Mouse (Mus musculus): ENCODE measurements around the gene Plod1. TPM values are rescaled to one million over a fixed set of nuclear protein-coding genes. Genes with fewer than 3 reads are reported as not detected.

The Plod1 gene
- total RNA-seq (2017): 3.4 and 11.4 TPM in 2 replicates

DNA sequence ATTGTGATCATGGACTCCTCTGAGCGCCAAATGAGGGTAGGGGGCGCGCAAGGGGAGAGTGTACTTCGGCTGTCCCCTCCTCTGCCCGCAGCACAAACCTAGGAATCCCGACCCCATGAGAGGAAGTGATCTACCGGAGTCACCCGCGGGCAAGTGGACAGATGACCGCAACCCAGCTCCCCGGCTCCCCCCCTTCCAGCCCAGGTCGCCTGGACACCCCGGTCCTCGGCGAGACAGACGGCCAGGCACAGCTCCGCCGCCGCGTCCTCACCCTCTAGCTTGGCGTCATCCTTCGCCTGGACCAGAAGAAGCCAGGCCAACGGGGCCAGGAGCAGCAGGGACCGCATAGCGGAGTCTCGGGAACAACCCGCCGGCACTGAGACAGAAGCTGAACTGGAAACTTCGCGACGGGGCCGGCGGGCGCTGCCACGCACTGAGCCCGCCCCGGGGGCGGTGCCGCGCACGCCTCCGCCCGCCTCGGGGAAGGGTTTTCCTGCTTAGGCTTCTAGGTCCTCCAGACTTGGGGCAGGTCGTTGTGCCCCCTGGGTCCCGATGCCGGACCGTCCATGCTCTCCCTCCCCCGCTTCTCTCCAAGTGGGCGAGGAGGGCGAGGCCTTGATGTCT, at the start of gene Plod1:
Plod1 (minus strand) TSS at position 437 of the 624 bp plus-strand sequence.
- ATAC-seq (replicated peaks; ENCODE audit: low read depth, poor library complexity, severe bottlenecking): peak; percentile 67

- ATAC-seq (replicated peaks; ENCODE audit: low read depth, poor library complexity, severe bottlenecking): peak; percentile 85
Measured at GRCm38 (mm10) chr4:147985205-147986132, 48.9 kb upstream of the Plod1 start, which contains the start of gene Nppb. Gene Nppb (plus strand): TSS chr4:147985788.

- no peak for ATAC-seq (replicated peaks; ENCODE audit: low read depth, poor library complexity, severe bottlenecking)
Measured at GRCm38 (mm10) chr4:147979441-147979860, 42.9 kb upstream of the Plod1 start.

GRCm38 (mm10) chr4:147978391-147978790, 41.8 kb upstream of the Plod1 start:
- ATAC-seq (replicated peaks; ENCODE audit: low read depth, poor library complexity, severe bottlenecking): no peak

DNA sequence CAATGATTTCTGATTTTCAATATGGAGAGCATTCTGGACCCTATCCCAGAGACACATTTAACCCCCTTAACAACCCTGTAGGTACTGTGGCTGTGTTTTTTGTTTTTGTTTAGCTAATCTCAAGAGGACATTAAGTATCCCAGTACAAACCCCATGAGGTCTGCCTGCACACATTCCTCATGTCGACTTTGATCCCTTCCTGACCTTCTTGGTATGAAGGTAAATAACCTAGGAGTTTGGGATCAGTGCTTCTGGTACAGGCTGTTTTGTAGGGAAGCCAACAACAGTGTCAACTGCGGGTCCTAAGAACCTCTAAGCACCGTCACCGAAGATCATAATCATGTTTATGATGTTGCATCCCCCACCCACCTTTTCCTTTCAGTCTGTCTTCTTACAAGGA, 41.2 kb upstream of the Plod1 start:
- no peak for ATAC-seq (replicated peaks; ENCODE audit: low read depth, poor library complexity, severe bottlenecking)

GRCm38 (mm10) chr4:147976237-147976636, 39.7 kb upstream of the Plod1 start:
- ATAC-seq (replicated peaks; ENCODE audit: low read depth, poor library complexity, severe bottlenecking): no peak

- no peak for ATAC-seq (replicated peaks; ENCODE audit: low read depth, poor library complexity, severe bottlenecking)
Measured at GRCm38 (mm10) chr4:147969337-147969736, 32.8 kb upstream of the Plod1 start.

DNA sequence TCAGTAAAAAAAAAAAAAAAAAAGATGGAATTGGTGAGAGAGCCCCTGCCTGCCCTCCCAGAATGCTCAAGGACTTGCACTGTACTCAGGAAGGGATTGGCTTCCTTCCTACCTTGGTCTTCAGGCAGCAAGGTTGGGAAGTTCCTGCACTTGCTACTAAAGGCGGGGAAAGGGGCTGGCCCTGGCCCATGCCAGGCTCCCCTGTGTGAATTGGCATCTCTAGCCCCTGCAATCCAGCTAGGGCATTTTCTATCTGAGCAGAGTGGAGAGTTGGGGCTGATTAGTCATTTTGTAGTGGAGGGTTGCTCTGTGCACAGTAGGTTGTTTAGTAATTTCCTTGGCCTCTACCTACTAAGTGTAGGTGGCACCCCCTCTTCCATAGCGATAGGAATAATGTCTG, 32.2 kb upstream of the Plod1 start:
- ATAC-seq (replicated peaks; ENCODE audit: low read depth, poor library complexity, severe bottlenecking): no peak

GRCm38 (mm10) chr4:147965712-147966111, 29.1 kb upstream of the Plod1 start:
- no peak for ATAC-seq (replicated peaks; ENCODE audit: low read depth, poor library complexity, severe bottlenecking)

DNA sequence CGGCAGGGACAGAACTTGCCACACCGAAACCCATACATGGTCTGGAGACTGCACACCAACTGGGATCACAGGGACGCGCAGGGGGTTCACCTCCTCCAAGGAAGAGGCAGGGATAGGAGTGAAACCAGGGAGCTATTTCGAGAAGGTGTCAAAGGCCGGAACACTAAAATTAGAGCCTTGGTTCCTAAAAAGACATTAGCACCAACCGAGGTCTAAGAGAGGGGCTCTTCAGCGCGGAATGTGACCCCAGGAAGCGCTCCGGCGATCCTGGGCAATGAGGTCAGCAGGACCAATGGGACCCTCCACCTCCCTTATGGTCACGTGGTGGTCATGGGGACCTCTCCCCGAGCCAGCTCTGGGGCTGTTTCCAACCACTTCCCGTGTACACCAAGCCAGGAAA, 27.1 kb upstream of the Plod1 start:
- no peak for ATAC-seq (replicated peaks; ENCODE audit: low read depth, poor library complexity, severe bottlenecking)

GRCm38 (mm10) chr4:147962781-147963180, 26.2 kb upstream of the Plod1 start:
- no peak for ATAC-seq (replicated peaks; ENCODE audit: low read depth, poor library complexity, severe bottlenecking)

- peak; percentile 94 for ATAC-seq (replicated peaks; ENCODE audit: low read depth, poor library complexity, severe bottlenecking)
Measured at GRCm38 (mm10) chr4:147959881-147960831, 23.6 kb upstream of the Plod1 start.

GRCm38 (mm10) chr4:147957141-147957540, 20.6 kb upstream of the Plod1 start:
- peak; percentile 59 for ATAC-seq (replicated peaks; ENCODE audit: low read depth, poor library complexity, severe bottlenecking)

DNA sequence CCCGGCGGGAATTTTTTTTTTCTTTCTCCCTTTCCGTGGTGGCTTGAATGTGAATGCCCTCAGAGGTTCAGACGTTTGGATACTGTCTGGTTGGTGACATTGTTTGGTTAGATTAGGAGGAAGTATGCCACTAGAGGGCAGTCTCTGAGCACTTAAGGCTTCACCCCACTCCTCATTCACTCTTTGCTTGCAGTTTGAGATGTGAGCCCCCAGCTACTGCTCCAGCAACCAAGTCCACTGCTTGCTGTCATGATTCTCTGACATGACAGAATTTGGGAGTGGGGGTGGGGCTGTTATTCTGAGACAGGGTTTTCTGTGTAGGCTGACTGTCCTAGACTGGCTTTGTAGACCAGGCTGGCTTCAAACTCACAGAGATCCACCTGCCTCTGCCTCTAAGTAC, 17.0 kb upstream of the Plod1 start:
- peak; percentile 85 for ATAC-seq (replicated peaks; ENCODE audit: low read depth, poor library complexity, severe bottlenecking)

GRCm38 (mm10) chr4:147947511-147947910, 10.9 kb upstream of the Plod1 start:
- no peak for ATAC-seq (replicated peaks; ENCODE audit: low read depth, poor library complexity, severe bottlenecking)

GRCm38 (mm10) chr4:147943005-147943404, 6.4 kb upstream of the Plod1 start:
- no peak for ATAC-seq (replicated peaks; ENCODE audit: low read depth, poor library complexity, severe bottlenecking)

DNA sequence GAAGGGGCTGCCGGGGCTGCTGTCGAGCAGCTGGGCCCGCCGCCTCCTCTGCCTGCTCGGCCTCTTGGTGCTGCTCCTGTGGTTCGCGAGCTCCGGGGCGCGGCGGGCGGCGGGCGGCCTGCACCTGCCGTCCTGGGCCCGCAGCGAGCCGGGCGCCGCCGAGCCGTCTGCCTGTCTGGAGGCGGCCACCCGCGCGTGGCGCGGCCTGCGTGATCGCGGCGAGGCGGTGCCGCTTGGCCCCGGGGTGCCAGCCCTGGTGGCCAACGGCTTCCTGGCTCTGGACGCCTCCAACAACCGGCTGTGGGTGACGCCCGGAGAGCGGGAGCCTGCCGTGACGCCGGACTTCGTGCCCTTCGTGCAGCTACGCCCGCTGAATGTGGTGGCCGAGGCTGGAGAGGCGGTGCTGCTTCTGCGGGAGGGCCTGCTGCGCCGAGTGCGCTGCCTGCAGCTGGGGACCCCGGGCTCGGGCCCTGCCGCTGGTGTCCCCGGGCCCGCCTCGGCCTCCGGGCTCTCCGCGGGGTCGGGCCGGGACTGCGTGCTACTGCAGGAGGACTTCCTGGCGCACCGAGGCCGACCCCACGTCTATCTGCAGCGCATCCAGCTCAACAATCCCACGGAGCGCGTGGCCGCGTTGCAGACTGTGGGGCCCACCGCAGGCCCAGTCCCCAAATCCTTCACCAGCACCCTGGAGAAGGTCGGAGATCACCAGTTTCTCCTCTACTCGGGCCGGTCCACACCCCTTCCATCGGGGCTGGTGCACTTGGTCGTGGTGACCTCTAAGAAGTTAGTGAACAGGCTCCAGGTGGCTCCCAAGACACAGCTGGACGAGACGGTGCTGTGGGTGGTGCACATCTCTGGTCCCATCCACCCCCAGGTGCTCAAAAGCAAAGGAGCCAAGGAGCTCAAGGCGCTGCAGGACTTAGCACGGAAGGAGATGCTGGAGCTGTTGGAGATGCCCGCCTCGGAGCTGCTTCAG, 4.8 kb upstream of the Plod1 start:
- ATAC-seq (replicated peaks; ENCODE audit: low read depth, poor library complexity, severe bottlenecking): peak; percentile 16

DNA sequence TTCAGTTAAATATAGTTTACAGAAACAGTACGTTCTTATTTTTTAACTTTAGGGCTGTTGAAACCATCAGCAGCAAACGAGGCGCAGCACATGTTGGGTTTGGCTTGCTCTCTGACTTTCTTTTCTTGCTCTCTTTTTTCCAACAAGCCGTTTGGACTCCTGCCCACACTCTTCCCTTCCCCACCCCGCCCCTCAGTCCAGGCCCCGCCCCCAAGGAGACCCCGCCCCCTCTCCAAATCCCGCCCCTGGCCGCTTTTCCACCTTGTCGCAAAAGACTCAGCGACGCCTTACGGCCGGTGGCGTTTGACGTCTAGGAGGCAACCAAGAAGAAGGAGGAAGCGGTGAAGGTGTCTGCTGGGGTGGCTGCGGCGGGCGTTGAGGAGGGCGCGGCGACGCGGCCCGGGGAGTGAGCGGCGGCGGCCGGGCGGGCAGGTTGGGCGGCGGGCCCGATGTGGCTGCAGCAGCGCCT, 4.0 kb upstream of the Plod1 start, which contains the start of gene 2510039O18Rik:
2510039O18Rik (plus strand) TSS at position 320 of the 469 bp plus-strand sequence.
- ATAC-seq (replicated peaks; ENCODE audit: low read depth, poor library complexity, severe bottlenecking): peak; percentile 76

DNA sequence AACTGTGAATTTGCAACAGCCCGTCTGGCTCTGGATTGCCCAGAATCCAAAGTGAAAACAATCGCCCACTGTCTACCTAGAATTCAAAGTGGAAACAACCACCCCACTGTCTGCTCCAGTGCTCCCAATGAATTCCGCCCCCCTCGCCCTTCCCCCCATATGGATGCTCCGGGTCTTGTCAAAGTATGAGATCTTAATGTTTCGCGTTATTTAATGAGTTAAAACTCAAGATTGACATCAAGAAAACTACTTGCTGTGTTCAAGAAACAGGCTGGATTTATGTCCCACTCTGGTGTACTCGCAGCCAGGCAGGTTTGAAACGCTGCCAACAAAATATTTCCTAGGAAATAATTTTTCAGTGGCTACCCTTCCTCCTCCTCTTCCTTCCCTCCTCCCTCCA, 3.5 kb upstream of the Plod1 start:
- ATAC-seq (replicated peaks; ENCODE audit: low read depth, poor library complexity, severe bottlenecking): no peak
